Mouse (Mus musculus): ENCODE measurements around the gene Cadm1.

- TF ChIP-seq CTCF (IDR thresholded peaks at IDR 0.05; ENCODE audit: low read depth), result no peak
- TF ChIP-seq EP300 (IDR thresholded peaks at IDR 0.05; ENCODE audit: low read depth), result no peak
These were observed 15.7 kb downstream of the Cadm1 start for GRCm38 (mm10) chr9:47545667-47546066.
